Mouse (Mus musculus) frontal cortex, postnatal 25 days (tissue): ENCODE results near the gene Nkx6-1.

Experiments
- DNase-seq, 2 experiments: peaks; one replicate each; pipeline ENCODE4 v3.0.0; 2022; ENCODE audit warnings: low spot score in 2 of 2

The Nkx6-1 gene

DNA sequence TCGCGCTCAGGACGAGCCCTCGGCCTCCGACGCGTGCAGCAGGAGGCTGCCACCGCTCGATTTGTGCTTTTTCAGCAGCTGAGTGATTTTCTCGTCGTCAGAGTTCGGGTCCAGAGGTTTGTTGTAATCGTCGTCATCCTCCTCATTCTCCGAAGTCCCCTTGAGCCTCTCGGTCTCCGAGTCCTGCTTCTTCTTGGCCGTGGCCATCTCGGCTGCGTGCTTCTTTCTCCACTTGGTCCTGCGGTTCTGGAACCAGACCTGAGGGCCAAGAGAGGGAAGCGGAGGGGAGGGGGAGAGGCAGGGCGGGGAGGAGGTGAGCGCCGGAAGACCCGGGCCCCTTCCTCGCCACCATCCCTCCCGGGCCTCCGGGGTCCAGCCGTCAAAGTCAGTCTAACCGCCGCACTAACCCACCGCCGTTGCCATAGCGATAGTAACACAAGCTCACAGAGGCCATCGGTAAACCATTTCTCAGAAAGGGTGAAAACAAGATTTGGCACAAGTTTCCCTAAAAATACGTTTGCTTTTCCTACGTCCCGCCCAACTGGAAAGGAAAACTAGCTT is 5.3 kb downstream of the Nkx6-1 start:
- DNase-seq: no peak

DNA sequence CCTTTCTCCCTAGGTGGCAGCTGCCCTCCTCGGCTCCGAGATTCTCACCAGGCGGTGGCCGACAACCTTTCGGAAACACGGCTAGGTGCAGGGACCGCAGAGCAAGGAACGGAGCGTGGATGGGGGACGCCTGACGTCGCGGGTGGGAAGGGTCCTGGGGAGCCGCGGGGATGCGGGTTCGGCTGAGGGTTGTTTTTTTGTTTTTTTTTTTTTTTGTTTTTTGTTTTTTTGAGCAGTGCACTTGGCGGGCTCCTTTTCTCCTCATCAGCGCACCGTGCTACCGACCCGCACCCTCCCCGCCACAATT is 5.9 kb downstream of the Nkx6-1 start:
- DNase-seq: no peak

DNA sequence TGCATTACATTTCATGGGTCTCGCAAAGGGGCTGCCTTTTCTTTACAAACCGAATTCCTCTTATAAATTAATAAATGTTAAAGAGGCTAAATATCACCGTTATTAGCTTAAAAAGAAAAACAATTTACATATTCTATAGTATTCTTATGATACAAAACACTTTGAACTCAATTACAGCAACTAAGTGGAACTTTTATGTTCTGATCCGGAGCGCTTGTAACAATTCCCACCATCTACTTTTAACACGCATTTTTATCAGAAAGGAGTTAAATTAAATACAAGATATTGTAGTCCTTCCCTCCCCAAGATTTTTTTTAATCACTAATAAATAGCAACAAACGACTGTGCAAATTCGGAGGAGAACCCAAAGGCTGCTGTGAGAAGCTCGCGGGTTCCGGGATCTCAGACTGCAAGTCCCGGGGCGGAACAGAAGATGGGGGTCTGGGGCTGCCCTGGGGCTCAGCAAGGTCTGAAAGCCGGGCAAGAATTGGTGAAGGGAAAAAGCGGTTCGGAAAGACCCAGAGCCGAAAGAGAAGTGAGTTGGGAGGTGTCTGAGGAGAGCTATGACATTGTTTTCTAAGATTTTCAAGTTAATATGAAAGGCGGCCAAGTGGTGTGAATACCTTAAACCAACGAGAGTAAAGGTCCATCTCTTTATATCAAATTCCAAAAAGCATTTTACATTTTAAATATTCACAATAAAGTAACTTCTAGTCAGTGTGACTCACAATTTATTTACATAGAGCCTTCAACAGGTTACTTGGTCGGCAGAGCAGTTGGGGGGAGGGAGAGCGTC is 6.4 kb downstream of the Nkx6-1 start:
- DNase-seq: no peak

DNA sequence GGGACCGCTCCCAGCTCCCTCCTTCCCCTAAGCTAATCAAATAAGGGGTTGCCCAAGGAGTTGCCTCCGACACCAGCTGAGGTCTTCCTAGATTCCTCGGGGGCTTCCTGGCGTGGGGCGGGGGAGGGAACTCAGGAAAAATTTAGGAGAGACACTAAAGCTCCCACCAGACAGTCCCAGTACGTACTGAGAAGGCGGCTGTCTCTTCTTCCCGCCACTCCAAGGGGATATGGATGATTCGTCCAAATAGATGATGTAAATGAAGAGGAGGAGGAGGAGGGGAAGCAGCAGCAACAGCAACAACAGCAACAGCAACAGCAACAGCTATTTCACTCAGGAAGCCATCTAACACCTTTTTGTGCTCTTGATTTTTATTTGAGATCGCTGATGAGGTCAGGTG is 7.1 kb downstream of the Nkx6-1 start:
- no peak for DNase-seq

DNA sequence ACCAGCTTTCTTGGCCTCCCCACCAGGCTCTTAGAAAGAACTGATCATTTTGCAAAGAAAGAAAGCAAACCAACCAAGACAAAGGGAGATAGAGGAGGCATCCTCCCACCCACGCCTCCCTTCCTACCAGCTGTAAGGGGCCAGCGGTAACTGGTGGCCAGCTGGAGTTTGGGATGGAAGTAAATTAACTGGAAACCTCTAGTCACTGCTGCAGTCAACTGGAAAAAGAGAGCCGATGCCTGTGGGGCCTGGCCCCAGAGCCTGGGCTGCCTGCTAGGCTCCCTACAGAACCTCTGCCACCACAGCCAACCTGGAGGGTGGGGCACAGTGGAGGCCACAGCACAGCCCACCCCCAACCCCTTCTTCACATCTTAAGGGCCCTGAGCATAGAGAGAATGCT is 8.7 kb downstream of the Nkx6-1 start:
- DNase-seq: no peak

DNA sequence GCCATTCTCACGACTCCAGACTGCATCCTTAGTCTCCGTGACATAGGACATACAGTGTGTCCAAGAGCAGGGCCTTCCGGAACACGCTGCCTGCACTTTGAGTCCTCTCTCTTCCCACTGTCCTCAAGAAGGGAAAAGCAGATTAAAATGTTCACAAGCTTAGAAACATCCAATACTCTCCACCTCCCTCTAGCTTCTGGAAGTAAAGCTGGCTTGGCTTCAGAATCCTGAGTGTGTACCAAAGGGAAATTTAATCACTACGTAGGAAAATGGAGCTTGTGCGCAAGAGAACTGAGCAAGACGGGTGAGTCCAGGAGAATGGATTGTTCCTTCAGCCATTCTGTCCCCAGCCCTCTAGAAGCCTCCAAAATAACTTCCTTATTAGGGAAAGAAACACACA is 9.4 kb downstream of the Nkx6-1 start:
- DNase-seq: no peak

DNA sequence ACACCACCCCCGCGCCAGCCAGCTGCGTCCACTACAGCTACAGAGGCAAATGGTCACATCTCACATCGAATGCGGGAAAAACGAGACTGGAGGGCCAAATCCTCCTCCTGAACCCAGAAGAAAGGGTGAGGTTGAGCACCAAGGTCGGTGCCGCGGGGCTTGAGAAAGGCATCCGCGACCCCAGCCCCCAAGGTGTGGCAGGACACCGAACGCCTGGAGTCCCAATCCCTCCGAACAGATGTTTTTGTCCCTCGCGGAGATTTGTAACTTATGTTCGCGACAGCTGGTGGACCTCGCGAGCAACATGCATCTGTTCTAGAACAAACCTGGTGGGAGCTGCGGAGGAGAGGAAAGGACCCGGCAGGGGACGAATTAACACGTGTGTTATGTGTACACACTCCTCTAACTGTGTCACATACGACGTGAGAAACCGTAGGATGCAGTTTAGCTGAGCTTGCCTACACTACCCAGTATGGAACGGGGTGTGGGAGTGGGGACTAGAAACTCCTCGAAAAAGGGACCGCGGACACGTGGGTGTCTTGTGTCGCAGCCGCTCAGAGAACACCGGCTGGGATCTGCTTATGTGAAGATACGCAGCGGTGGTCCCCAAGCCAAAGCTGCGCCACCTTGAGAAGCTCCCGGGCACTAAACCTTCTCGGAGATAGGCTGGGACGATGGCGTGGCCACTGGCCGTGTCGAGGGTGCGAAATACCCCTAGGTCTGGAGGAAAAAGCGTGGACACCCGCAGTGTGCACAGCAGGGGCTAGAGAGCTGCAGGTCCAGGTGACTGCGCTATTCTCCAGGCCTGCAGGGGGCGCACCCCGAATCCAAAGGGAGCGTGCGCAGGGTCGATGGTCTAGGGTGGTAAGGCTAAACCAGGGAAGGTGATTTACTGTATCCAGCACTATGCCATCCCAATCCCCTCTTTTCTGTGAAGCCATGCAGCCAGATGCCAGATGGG is 16.8 kb downstream of the Nkx6-1 start:
- DNase-seq: no peak

DNA sequence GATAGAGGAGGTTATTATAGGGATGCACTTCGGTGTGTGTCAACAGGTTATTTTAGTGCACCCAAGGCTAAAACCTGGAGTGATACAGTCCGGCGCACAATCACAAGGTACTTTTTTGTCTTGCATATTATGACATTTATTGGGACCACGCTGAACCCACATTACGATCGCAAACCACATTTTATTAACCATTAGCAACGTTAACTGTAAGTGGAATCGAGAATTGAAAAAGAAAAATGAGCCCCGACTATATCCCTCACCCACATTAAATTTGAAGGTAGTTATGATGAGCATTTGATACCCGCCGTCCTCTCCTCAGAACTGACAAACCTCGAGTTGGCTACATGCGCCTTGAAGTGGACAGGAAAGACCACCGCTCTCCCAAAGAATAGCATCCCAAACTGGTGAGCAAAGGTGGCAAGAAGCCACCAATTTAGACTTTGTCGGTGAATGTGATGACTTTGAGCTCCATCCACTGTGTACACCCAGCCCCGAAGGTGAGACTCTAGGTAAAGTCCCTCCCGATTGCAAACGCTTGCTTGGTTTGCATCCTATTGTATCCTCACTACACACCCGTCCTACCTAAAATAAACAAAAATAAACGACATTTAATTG is 17.7 kb downstream of the Nkx6-1 start:
- DNase-seq: no peak

DNA sequence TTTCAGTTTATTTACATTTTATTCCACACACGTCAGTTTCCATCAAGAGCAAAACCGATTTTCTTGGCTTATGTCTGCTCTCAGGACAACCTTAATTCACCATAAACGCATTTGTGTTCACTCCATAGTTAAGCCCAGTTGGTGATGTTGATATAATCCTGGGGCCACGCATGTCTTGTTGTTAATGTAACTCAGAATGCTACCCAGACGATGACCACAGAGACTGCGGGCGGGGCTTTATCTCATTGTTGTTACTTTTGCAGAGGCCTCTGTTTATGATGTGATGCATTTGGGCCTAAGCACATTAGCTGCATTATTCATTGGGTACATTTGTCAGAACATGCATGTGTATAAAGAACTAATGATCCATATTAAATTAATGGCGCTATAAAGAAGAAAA is 19.7 kb downstream of the Nkx6-1 start:
- no peak for DNase-seq

DNA sequence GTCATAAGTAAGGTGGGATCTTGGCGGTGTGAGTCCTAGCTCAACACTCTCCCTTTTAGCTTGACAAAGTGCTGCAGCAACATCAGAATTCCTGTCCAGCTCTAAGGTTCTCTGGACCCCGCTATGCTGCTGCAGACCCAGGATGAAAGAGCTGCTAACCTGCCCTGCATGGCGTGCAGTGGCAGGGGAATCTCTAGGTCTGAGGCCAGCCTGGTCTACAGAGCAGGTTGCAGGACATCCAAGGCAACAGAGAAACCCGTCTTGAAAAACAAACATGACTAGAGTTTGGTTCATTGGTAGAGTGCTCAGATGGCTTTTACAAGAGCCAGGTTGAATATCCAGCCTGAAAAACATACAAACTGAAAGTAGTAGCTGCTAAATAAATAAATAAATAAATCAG is 26.7 kb downstream of the Nkx6-1 start:
- DNase-seq: no peak
